Mouse (Mus musculus) midbrain, embryonic 11.5 days (tissue): ENCODE measurements around the gene Cc2d2b. TPM values are rescaled to one million over a fixed set of nuclear protein-coding genes. Genes with fewer than 3 reads are reported as not detected.

Experiments used
- ATAC-seq: fragments of 200-750 bp; cut with Nextera tagmentation; 2 replicates; pipeline ENCODE4 v1.8.0; 2017; ENCODE audit warnings: moderate TSS enrichment, moderate library complexity; ENCODE audit not compliant: low FRiP score
- DNase-seq: peaks from one replicate; pipeline ENCODE4 v3.0.0; 2015; ENCODE audit warnings: low spot score; ENCODE audit errors: missing footprints
- H3K27ac ChIP-seq: fragments of 300-500 bp; sonication (generic); 2 replicates; pipeline ENCODE4 v1.5.1; 2014; ENCODE audit warnings: low read depth, low read length
- H3K27me3 ChIP-seq: fragments of 300-500 bp; sonication (generic); 2 replicates; pipeline ENCODE4 v1.6.1; 2014; ENCODE audit warnings: mild to moderate bottlenecking, low read length, moderate library complexity, mixed read lengths; ENCODE audit not compliant: control insufficient read depth, insufficient read depth
- H3K36me3 ChIP-seq: fragments of 300-500 bp; sonication (generic); 2 replicates; pipeline ENCODE4 v1.6.1; 2014; ENCODE audit warnings: mild to moderate bottlenecking, low read length, moderate library complexity, mixed read lengths; ENCODE audit not compliant: control insufficient read depth, insufficient read depth
- H3K4me1 ChIP-seq: fragments of 300-500 bp; sonication (generic); 2 replicates; pipeline ENCODE4 v1.6.1; 2014; ENCODE audit warnings: low read length; ENCODE audit not compliant: control insufficient read depth, insufficient read depth
- H3K4me2 ChIP-seq: fragments of 300-500 bp; sonication (generic); 2 replicates; pipeline ENCODE4 v1.6.1; 2014; ENCODE audit warnings: mild to moderate bottlenecking, moderate library complexity
- H3K4me3 ChIP-seq: fragments of 300-500 bp; sonication (generic); 2 replicates; pipeline ENCODE4 v1.5.1; 2014; ENCODE audit warnings: low read depth, low read length
- H3K9ac ChIP-seq: fragments of 300-500 bp; sonication (generic); 2 replicates; pipeline ENCODE4 v1.6.1; 2014; ENCODE audit warnings: low read length
- H3K9me3 ChIP-seq: fragments of 300-500 bp; sonication (generic); 2 replicates; pipeline ENCODE4 v1.6.1; 2016; ENCODE audit warnings: low read length; ENCODE audit not compliant: control insufficient read depth
- WGBS: fragments of 180-500 bp; shearing (Covaris S2); extraction: QIAGEN DNeasy Blood & Tissue Kit; methylation state at CpG from one replicate; pipeline ENCODE4 v1.1.7; 2014; 5-methylcytosine and 5-hydroxymethylcytosine counted together
- polyA plus RNA-seq: library from polyadenylated mRNA; unstranded; fragments of >200 nt; fragmentation: Nextera tagmentation; extraction: Ambion mirVana; gene quantifications from 2 replicates; pipeline ENCODE4 v1.2.1, GENCODE M21; 2014

Cc2d2b gene
- polyA plus RNA-seq, 1 experiment from 2014 or later = 0.22 TPM

DNA sequence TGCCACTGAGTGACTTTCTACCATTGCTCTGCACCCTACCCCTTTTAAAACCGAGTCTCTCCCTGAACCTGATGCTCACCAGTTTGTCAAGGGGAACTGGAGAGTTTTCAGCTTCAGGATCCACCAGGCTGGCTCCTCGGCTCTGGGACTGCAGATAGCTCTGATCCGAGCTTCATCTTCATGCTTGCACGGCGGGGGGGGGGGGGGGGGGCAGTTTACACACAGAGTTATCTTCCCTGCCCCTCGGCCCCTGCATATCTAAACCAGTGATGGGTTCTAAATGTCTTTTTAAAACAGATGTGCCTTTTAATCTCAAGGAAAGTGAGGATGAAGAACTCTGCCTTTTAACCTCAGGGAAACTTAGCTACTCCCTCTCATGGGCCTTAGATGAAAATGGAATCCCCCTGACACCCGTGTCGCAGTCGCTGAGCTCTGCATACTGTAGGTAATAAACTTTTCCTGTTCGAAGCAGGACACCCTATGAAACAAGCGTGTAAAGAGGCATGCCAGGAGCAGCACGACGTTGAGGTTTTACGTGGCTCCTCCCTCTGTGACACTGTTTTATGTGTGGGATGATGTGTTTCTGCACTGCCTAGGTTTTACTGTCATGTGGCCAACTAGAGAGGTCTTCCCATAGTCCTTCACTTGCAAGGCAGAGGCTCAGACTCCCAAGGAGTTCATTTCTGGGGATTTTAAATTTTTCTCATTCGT lies 39.6 kb downstream of the Cc2d2b start:
- no peak overlapping the region for H3K4me3 ChIP-seq
- no peak overlapping the region for H3K9ac ChIP-seq
- H3K36me3 ChIP-seq = no peaks in the 10 kb centered on the region
- H3K9me3 ChIP-seq = no peaks in the 10 kb centered on the region
- ATAC-seq (no peak), DNase-seq (no peak)
- H3K4me2 ChIP-seq = no peak overlapping the region
- H3K27ac ChIP-seq = no peak overlapping the region
- no peaks in the 10 kb centered on the region for H3K4me1 ChIP-seq
- 75% methylated on average over 15 of the region's 15 CpGs for WGBS
- no peaks in the 10 kb centered on the region for H3K27me3 ChIP-seq

DNA sequence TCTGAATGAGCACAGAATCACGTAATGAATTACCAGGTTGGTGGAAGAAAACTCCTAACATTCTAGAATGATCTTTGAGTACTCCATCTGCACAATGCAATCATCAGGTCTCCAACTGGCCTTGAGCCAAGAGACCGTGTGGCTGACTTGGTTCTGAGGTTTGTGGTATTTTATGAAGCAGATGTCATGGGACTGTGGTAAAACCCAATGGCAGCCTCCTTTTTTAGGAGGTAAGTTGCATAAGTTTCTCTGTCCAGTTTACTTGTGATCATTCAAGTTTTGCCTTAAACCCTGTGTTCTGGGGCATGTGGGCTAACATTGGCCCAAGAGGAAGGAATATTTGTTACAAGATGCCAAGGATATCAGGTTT lies 40.1 kb downstream of the Cc2d2b start:
- Histone ChIP-seq H3K36me3 (no peaks in the 10 kb centered on the region), H3K9me3 (no peaks in the 10 kb centered on the region), H3K4me2 (no peak overlapping the region), H3K27me3 (no peaks in the 10 kb centered on the region), H3K27ac (no peak overlapping the region), H3K4me1 (no peaks in the 10 kb centered on the region), H3K9ac (no peak overlapping the region), H3K4me3 (no peak overlapping the region)
- no peak for ATAC-seq
- WGBS = 91% methylated on average over 2 of the region's 2 CpGs
- DNase-seq = no peak

DNA sequence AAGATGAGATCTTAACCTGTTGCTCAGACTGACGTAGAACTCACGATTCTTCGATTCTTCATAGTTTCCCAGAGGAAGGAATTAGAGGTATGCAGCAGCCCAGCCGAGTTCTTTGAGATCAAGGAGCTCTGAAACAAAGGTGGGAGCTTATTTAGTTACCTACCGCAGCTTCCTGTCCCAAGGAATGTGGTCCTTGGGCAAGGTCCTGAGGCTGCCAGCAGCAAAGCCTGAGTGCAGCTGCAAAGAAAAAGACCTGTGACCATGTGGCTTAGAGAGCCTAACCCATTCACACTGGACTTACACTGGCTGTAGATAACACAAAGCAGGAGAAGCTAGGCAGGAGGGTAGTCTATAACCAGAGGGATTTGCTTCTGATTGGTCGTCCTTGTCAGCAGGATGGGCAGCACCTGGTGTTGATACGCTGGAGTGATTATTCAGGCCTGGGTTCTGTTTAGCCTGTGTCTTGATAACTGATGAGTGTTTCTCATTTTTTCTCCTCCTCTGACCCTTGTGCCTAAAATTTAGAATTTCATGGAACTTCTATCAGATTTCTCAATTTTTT lies 56.7 kb downstream of the Cc2d2b start:
- Histone ChIP-seq H3K9me3 (no peaks in the 10 kb centered on the region), H3K9ac (no peak overlapping the region), H3K4me3 (no peak overlapping the region), H3K4me1 (no peaks in the 10 kb centered on the region), H3K4me2 (no peak overlapping the region), H3K27ac (no peak overlapping the region), H3K36me3 (no peaks in the 10 kb centered on the region), H3K27me3 (no peaks in the 10 kb centered on the region)
- DNase-seq (no peak), ATAC-seq (no peak)
- 41% methylated on average over 7 of the region's 7 CpGs for WGBS

DNA sequence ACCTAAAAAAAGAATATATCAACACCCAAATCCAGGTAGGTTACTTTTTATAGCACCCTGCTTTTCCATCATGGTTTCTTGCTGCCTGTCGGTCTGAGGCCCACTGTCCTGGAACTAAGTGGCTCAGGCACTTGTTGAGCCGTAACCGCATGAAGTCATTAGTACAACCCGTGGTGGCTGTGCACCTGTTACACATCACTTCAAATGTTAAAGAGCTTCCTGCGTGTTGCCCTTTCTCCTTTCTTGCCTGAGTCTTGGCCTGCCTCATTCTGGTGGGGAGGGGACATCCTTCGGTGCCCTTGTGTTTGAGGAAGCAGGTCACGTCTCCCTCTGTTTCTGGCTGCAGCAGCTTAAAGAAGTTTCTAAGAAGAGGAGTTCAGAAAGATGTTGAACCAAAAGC lies 61.3 kb downstream of the Cc2d2b start:
- WGBS = 73% methylated on average over 7 of the region's 7 CpGs
- DNase-seq (no peak), ATAC-seq (no peak)
- H3K4me1 ChIP-seq = no peaks in the 10 kb centered on the region
- no peak overlapping the region for H3K27ac ChIP-seq
- H3K4me3 ChIP-seq = no peak overlapping the region
- H3K4me2 ChIP-seq = no peak overlapping the region
- no peaks in the 10 kb centered on the region for H3K36me3 ChIP-seq
- H3K27me3 ChIP-seq = no peaks in the 10 kb centered on the region
- no peaks in the 10 kb centered on the region for H3K9me3 ChIP-seq
- H3K9ac ChIP-seq = no peak overlapping the region

DNA sequence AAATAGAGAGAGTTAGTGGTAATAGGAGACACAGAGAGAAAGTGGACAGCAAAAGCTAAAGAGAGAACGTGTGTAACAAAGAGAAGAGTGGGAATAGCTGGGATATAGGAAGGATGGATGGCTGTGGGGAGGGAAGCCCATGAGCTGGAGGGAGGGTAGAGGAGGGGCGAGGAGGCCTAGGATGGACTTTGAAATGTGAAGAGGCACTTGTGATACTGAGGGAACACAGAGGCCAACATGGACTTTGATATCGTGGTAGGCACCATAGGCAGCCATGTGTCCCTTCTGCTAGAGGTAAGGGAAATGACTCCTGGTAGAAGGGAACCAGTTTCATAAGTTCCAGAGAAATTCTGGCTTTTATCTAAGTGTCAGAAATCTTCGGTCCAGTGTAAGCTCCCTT lies 63.3 kb downstream of the Cc2d2b start:
- no peak overlapping the region for H3K9ac ChIP-seq
- ATAC-seq (no peak), DNase-seq (no peak)
- H3K27me3 ChIP-seq = no peaks in the 10 kb centered on the region
- no peak overlapping the region for H3K27ac ChIP-seq
- H3K4me1 ChIP-seq = no peaks in the 10 kb centered on the region
- no peaks in the 10 kb centered on the region for H3K9me3 ChIP-seq
- H3K36me3 ChIP-seq = no peaks in the 10 kb centered on the region
- 80% methylated on average over 4 of the region's 4 CpGs for WGBS
- H3K4me2 ChIP-seq = no peak overlapping the region
- no peak overlapping the region for H3K4me3 ChIP-seq

DNA sequence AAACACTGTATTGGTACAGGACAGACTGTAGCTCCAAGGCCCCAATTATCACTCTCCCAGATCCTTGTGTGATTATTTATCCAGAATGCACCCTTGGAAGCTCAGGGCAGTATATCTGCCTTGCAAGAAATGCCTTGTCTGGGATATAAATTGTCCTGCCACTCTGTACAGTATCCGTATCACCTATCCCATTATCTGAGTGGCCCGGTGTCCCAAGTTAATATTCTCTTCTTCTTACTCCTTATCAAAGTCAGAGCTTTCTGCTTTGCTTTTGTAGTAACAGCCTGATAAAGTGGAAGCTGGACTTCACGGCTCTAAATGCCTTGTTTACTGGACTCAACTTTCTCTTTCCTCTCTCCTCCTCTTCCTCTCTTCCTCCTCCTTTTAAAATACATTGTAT lies 64.2 kb downstream of the Cc2d2b start:
- Histone ChIP-seq H3K4me1 (no peaks in the 10 kb centered on the region), H3K4me3 (no peak overlapping the region), H3K4me2 (no peak overlapping the region), H3K27ac (no peak overlapping the region), H3K36me3 (no peaks in the 10 kb centered on the region), H3K9ac (no peak overlapping the region), H3K27me3 (no peaks in the 10 kb centered on the region), H3K9me3 (no peaks in the 10 kb centered on the region)
- no peak for ATAC-seq
- DNase-seq = no peak
- WGBS = 89% methylated on average over 3 of the region's 3 CpGs

DNA sequence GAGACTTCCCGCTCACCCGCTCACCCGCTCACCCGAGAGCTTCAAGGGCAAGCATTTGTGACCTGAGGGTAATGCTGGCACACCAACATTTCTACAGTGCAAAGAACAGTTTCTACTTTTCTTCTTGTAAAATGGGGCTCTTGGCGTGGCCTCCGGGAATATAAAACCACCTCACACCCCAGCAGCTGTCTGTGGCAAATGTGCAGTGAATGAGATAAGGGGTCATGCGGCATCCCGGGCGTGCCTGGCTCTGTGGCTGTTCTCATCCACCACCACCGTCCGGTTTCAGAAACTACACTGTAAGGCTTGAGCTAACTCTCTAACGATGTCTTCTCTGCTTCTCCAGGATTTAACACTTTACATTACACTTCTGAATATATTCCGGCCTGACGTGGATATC lies 64.8 kb downstream of the Cc2d2b start:
- Histone ChIP-seq H3K27me3 (no peaks in the 10 kb centered on the region), H3K4me3 (no peak overlapping the region), H3K4me1 (no peaks in the 10 kb centered on the region), H3K4me2 (no peak overlapping the region), H3K9me3 (no peaks in the 10 kb centered on the region), H3K9ac (no peak overlapping the region), H3K27ac (no peak overlapping the region), H3K36me3 (no peaks in the 10 kb centered on the region)
- no peak for DNase-seq
- no peak for ATAC-seq
- WGBS = 84% methylated on average over 14 of the region's 14 CpGs

DNA sequence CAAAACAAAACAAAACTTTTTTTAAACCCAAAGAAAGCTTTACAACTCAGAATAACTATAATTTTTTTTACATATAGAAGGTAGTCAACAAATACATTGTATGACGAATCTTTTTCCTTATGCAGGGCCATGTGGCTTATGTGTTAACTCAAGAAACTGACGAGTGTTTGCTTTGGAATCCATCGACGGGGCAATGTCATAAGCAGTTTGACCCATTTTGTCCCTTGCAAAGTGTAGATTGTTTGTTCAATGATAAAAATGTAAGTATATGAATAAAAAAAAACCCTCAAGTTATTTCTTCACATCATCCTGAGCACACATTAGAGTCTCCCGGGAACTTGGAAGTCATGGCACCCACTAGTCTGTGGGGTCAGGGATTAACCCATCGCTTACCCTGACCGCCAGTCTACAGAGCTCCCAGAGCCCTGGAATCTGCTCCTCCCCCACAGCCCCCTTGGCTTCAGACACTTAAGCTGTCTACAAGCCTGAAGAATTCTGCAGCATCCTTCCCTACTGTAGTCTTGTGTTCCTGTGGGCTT lies 67.2 kb downstream of the Cc2d2b start:
- Histone ChIP-seq H3K4me3 (no peak overlapping the region), H3K36me3 (no peaks in the 10 kb centered on the region), H3K9ac (no peak overlapping the region), H3K4me2 (no peak overlapping the region), H3K9me3 (no peaks in the 10 kb centered on the region), H3K4me1 (no peaks in the 10 kb centered on the region), H3K27ac (no peak overlapping the region), H3K27me3 (no peaks in the 10 kb centered on the region)
- DNase-seq (no peak), ATAC-seq (no peak)
- WGBS = 82% methylated on average over 7 of the region's 7 CpGs

DNA sequence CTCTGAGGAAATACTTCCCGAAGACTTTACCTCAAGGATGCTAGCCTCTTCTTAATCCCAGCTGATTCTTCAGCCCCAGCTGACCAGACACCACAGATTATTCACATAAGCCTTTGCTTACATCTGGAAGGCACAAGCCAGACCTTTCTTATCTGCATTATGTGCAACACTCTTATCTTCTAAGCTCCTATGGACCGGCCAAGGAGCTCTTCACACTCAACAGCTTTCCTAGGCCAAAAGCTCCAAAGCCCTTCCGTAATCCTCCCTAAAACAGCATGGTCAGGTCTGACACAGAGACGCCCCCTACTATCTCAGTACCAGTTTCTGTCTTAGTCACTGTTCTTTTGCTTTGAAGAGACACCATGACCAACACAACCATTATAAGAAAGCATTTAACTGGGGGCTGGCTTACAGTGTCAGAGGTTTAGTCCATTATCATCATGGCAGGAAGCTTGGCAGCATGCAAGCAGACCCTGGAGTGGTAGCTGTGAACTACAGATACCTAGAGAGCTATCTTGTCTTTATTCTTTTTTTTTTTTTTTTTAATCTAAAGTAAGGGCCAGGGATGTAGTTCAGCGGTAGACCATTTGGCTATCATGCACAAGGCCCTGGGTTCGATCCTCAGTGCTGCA lies 69.5 kb downstream of the Cc2d2b start:
- no peak for DNase-seq
- Histone ChIP-seq H3K27ac (no peak overlapping the region), H3K9ac (no peak overlapping the region), H3K4me2 (no peak overlapping the region), H3K36me3 (no peaks in the 10 kb centered on the region), H3K27me3 (no peaks in the 10 kb centered on the region), H3K4me3 (no peak overlapping the region), H3K4me1 (no peaks in the 10 kb centered on the region), H3K9me3 (no peaks in the 10 kb centered on the region)
- 87% methylated on average over 6 of the region's 6 CpGs for WGBS
- no peak for ATAC-seq
